Mouse (Mus musculus) ES-E14 (cell line): ENCODE data around the gene Pbrm1.

Experiments
- MAFK ChIP-seq: IDR thresholded peaks from 2 replicates; pipeline ENCODE4 v1.6.1; 2014; ENCODE audit warnings: mild to moderate bottlenecking, low read depth, low read length, inconsistent platforms; ENCODE audit not compliant: insufficient read depth
- ZC3H11A ChIP-seq: IDR thresholded peaks from 2 replicates; pipeline ENCODE4 v1.6.1; 2012; ENCODE audit warnings: low read depth, mild to moderate bottlenecking, inconsistent platforms, low read length, borderline replicate concordance
- ZNF384 ChIP-seq: IDR thresholded peaks from 2 replicates; pipeline ENCODE4 v1.6.1; 2012; ENCODE audit warnings: low read depth, low read length, inconsistent platforms

DNA sequence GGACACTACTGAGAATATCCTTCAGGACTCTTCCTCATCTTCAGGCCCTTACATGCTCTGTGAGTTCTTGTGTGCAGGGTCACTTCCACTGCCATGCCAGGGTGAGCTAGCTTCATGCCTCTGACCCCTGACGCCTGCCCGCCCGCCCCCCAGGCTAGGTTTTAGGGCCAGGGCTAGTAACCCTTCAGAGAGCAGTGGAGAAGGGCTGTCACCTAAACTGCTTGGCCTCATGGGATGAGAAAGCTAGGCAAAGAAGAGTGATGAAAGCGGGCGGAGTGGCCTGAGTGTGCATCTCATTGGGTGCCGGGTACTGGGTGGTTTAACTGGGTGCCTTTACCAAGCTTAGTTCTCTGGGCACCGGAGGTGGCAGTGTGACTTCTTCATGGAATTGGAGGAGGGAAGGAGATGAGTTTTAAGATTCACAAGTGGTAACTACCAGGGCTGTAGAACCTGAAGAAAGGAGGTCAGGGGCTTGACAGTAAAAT lies 113.6 kb downstream of the Pbrm1 start:
- TF ChIP-seq MAFK (no peak), ZNF384 (no peak), ZC3H11A (no peak)
